Mouse (Mus musculus) embryonic facial prominence, embryonic 12.5 days (tissue): Measurements from ENCODE around the gene Pcnx2. TPM values are rescaled to one million over a fixed set of nuclear protein-coding genes. Genes with fewer than 3 reads are reported as not detected.

Source experiments
- ATAC-seq: fragments of 200-750 bp; cut with Nextera tagmentation; 2 replicates; pipeline ENCODE4 v1.8.0; 2017; ENCODE audit not compliant: insufficient number of reproducible peaks, insufficient read depth, low FRiP score, low TSS enrichment
- H3K27ac ChIP-seq: fragments of 300-500 bp; sonication (generic); 2 replicates; pipeline ENCODE4 v1.5.1; 2016; ENCODE audit warnings: mild to moderate bottlenecking
- H3K27me3 ChIP-seq: fragments of 300-500 bp; sonication (generic); 2 replicates; pipeline ENCODE4 v1.6.1; 2016; ENCODE audit warnings: mild to moderate bottlenecking, moderate library complexity
- H3K36me3 ChIP-seq: fragments of 300-500 bp; sonication (generic); 2 replicates; pipeline ENCODE4 v1.6.1; 2016; ENCODE audit warnings: mild to moderate bottlenecking
- H3K4me1 ChIP-seq: fragments of 300-500 bp; sonication (generic); 2 replicates; pipeline ENCODE4 v1.6.1; 2016
- H3K4me2 ChIP-seq: fragments of 300-500 bp; sonication (generic); replicated peaks from 2 replicates; pipeline ENCODE4 v1.6.1; 2016; ENCODE audit warnings: mild to moderate bottlenecking, moderate library complexity
- H3K4me3 ChIP-seq: fragments of 300-500 bp; sonication (generic); 2 replicates; pipeline ENCODE4 v1.5.1; 2016; ENCODE audit warnings: mild to moderate bottlenecking
- H3K9ac ChIP-seq: fragments of 300-500 bp; sonication (generic); 2 replicates; pipeline ENCODE4 v1.6.1; 2016; ENCODE audit warnings: mild to moderate bottlenecking, moderate library complexity
- H3K9me3 ChIP-seq: fragments of 300-500 bp; sonication (generic); 2 replicates; pipeline ENCODE4 v1.6.1; 2016; ENCODE audit warnings: mild to moderate bottlenecking, moderate library complexity
- WGBS: fragments of 180-500 bp; shearing (Covaris S2); methylation state at CpG from one replicate; pipeline ENCODE4 v1.1.7; 2016; 5-methylcytosine and 5-hydroxymethylcytosine counted together
- polyA plus RNA-seq: library from polyadenylated mRNA; unstranded; fragments of >200 nt; fragmentation: Nextera tagmentation; extraction: Ambion mirVana; gene quantifications from 2 replicates; pipeline ENCODE4 v1.2.1, GENCODE M21; 2016

The Pcnx2 gene
- polyA plus RNA-seq, 1 experiment from 2014 or later = 0.29 TPM

GRCm38 (mm10) chr8:125777478-125778164 lies 120.5 kb downstream of the Pcnx2 start:
- WGBS = 73% methylated on average over 12 of the region's 12 CpGs
- Histone ChIP-seq H3K27ac (no peak overlapping the region), H3K9ac (no peak overlapping the region), H3K9me3 (no peaks in the 10 kb centered on the region), H3K4me2 (no peak overlapping the region), H3K4me1 (0 out of 2 replicates have a peak, but pooled peaks cover 3% of the 10 kb centered on the region), H3K36me3 (no peaks in the 10 kb centered on the region), H3K27me3 (no peaks in the 10 kb centered on the region), H3K4me3 (no peak overlapping the region)
- no peak for ATAC-seq

DNA sequence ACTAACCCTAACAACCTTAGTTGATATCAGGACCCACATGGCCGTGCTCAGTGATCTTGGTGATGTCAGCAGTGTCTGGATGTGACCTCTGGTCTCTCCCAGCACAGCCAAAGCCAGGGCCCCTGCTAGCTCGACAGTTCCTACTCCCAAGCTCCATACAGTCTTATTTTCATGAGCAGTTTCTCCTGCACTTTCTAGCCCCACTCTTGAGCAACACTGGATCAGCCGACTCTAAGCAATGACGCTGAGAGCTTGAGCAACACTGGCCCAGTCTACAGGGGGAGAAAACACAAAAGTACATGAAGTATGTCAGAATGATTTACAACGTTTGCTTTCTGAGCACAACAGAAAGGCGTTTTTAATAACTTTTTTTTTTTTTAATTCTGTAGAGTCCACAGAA lies 121.3 kb downstream of the Pcnx2 start:
- H3K36me3 ChIP-seq = no peaks in the 10 kb centered on the region
- WGBS = 77% methylated on average over 6 of the region's 6 CpGs
- 0 out of 2 replicates have a peak, but pooled peaks cover 3% of the 10 kb centered on the region for H3K4me1 ChIP-seq
- H3K4me2 ChIP-seq = no peak overlapping the region
- H3K9ac ChIP-seq = no peak overlapping the region
- no peak overlapping the region for H3K27ac ChIP-seq
- no peaks in the 10 kb centered on the region for H3K27me3 ChIP-seq
- H3K9me3 ChIP-seq = no peaks in the 10 kb centered on the region
- no peak overlapping the region for H3K4me3 ChIP-seq
- ATAC-seq = no peak

GRCm38 (mm10) chr8:125776314-125776713 lies 121.8 kb downstream of the Pcnx2 start:
- 0 out of 2 replicates have a peak, but pooled peaks cover 3% of the 10 kb centered on the region for H3K4me1 ChIP-seq
- no peak overlapping the region for H3K27ac ChIP-seq
- no peak overlapping the region for H3K4me2 ChIP-seq
- no peaks in the 10 kb centered on the region for H3K27me3 ChIP-seq
- no peaks in the 10 kb centered on the region for H3K9me3 ChIP-seq
- 89% methylated on average over 3 of the region's 3 CpGs for WGBS
- ATAC-seq = no peak
- no peaks in the 10 kb centered on the region for H3K36me3 ChIP-seq
- H3K9ac ChIP-seq = no peak overlapping the region
- no peak overlapping the region for H3K4me3 ChIP-seq

GRCm38 (mm10) chr8:125775031-125775430 lies 123.1 kb downstream of the Pcnx2 start:
- H3K4me1 ChIP-seq = no peaks in the 10 kb centered on the region
- WGBS = 48% methylated on average over 3 of the region's 3 CpGs
- no peak overlapping the region for H3K4me2 ChIP-seq
- no peaks in the 10 kb centered on the region for H3K36me3 ChIP-seq
- H3K4me3 ChIP-seq = no peak overlapping the region
- no peak for ATAC-seq
- no peaks in the 10 kb centered on the region for H3K9me3 ChIP-seq
- no peak overlapping the region for H3K9ac ChIP-seq
- H3K27ac ChIP-seq = no peak overlapping the region
- no peaks in the 10 kb centered on the region for H3K27me3 ChIP-seq

DNA sequence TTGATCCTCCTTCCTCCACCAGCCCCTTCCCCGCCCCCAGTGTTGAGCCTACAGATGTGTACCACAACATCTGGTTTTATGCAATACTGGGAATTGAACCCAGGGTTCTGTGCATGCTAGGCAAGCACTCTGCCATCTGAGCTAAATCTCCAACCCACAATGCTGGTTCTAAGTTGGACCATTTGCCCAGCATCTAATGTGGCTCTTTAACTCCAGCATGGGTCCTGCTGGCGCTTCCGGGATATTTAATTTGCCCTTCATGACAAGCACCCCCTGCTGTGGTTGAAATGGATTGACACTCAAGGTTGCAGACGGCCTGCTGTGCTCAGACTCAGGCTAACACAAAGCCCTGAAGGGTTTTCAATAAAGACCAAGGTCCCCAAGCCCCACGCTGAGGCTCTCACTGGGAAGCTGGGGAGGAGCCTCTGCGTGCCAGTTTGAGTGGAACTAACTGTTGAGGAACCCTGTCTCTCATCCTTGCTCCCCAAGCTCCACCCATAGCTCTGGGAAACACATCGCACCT lies 124.8 kb downstream of the Pcnx2 start:
- no peak overlapping the region for H3K9ac ChIP-seq
- 49% methylated on average over 7 of the region's 7 CpGs for WGBS
- ATAC-seq = no peak
- H3K9me3 ChIP-seq = no peaks in the 10 kb centered on the region
- no peaks in the 10 kb centered on the region for H3K4me1 ChIP-seq
- H3K4me2 ChIP-seq = no peak overlapping the region
- no peaks in the 10 kb centered on the region for H3K36me3 ChIP-seq
- H3K27me3 ChIP-seq = no peaks in the 10 kb centered on the region
- H3K4me3 ChIP-seq = no peak overlapping the region
- no peak overlapping the region for H3K27ac ChIP-seq

- Histone ChIP-seq H3K9me3 (no peaks in the 10 kb centered on the region), H3K9ac (no peak overlapping the region), H3K36me3 (no peaks in the 10 kb centered on the region), H3K27ac (no peak overlapping the region), H3K4me1 (no peaks in the 10 kb centered on the region), H3K4me3 (no peak overlapping the region), H3K4me2 (no peak overlapping the region), H3K27me3 (no peaks in the 10 kb centered on the region)
- 48% methylated on average over 2 of the region's 2 CpGs for WGBS
- no peak for ATAC-seq
These were observed 125.8 kb downstream of the Pcnx2 start for GRCm38 (mm10) chr8:125772300-125772699.

GRCm38 (mm10) chr8:125768079-125768478 lies 130.0 kb downstream of the Pcnx2 start:
- Histone ChIP-seq H3K9ac (no peak overlapping the region), H3K4me2 (no peak overlapping the region), H3K36me3 (no peaks in the 10 kb centered on the region), H3K9me3 (0 out of 2 replicates have a peak, but pooled peaks cover 5% of the 10 kb centered on the region), H3K4me3 (no peak overlapping the region), H3K27me3 (no peaks in the 10 kb centered on the region), H3K4me1 (no peaks in the 10 kb centered on the region), H3K27ac (no peak overlapping the region)
- 85% methylated on average over 10 of the region's 10 CpGs for WGBS
- no peak for ATAC-seq

DNA sequence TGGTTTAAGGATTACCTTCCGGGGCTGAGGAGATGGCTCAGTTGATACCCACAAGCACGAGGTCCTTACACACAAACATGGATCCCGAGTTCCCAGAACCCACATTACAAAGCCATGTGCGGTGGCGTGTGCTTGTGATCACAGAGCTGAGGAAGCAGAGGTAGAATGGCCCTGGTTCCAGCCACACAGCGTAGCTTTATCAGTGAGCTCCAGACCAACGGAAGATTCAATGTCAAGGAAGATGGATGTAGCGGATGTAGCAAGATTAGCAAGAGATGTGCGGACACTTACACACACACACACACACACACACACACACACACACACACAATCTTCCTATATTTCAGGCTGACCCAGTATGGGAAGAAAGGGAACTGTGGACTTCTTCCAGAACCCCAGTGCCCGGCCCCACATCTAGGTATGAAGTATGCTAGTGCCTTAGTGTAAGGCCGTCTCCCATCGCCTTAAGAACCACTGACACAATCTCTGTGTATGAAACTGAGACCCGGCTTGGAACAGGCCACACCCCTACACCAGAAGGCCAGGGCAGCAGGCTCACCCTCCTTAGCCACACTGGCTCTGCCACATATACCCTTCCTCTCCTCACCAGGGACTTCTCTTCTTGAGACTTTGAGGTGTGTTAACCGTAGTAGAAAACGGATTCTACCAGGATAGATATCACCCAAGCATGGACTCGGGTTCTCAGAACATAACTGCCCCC lies 134.9 kb downstream of the Pcnx2 start:
- H3K4me1 ChIP-seq = no peaks in the 10 kb centered on the region
- no peak overlapping the region for H3K4me2 ChIP-seq
- ATAC-seq = no peak
- H3K9ac ChIP-seq = no peak overlapping the region
- no peaks in the 10 kb centered on the region for H3K27me3 ChIP-seq
- H3K9me3 ChIP-seq = 0 out of 2 replicates have a peak, but pooled peaks cover 5% of the 10 kb centered on the region
- WGBS = 88% methylated on average over 16 of the region's 16 CpGs
- no peaks in the 10 kb centered on the region for H3K36me3 ChIP-seq
- H3K4me3 ChIP-seq = no peak overlapping the region
- no peak overlapping the region for H3K27ac ChIP-seq

GRCm38 (mm10) chr8:125759022-125759421 lies 139.1 kb downstream of the Pcnx2 start:
- H3K9me3 ChIP-seq = 0 out of 2 replicates have a peak, but pooled peaks cover 5% of the 10 kb centered on the region
- WGBS = 52% methylated on average over 10 of the region's 10 CpGs
- no peak overlapping the region for H3K9ac ChIP-seq

GRCm38 (mm10) chr8:125757106-125757496 lies 141.0 kb downstream of the Pcnx2 start:
- Histone ChIP-seq H3K4me3 (no peak overlapping the region), H3K27ac (no peak overlapping the region), H3K4me2 (no peak overlapping the region), H3K9me3 (no peaks in the 10 kb centered on the region), H3K36me3 (no peaks in the 10 kb centered on the region), H3K4me1 (peaks cover 11% of the 10 kb centered on the region), H3K9ac (no peak overlapping the region), H3K27me3 (no peaks in the 10 kb centered on the region)
- 56% methylated on average over 1 of the region's 1 CpGs for WGBS
- no peak for ATAC-seq

More at GRCm38 (mm10) chr8:125759022-125759421, 139.1 kb downstream of the Pcnx2 start:
- no peaks in the 10 kb centered on the region for H3K27me3 ChIP-seq
- no peaks in the 10 kb centered on the region for H3K36me3 ChIP-seq
- H3K4me2 ChIP-seq = no peak overlapping the region
- no peak for ATAC-seq
- H3K4me1 ChIP-seq = peaks cover 11% of the 10 kb centered on the region
- H3K27ac ChIP-seq = no peak overlapping the region
- H3K4me3 ChIP-seq = no peak overlapping the region

DNA sequence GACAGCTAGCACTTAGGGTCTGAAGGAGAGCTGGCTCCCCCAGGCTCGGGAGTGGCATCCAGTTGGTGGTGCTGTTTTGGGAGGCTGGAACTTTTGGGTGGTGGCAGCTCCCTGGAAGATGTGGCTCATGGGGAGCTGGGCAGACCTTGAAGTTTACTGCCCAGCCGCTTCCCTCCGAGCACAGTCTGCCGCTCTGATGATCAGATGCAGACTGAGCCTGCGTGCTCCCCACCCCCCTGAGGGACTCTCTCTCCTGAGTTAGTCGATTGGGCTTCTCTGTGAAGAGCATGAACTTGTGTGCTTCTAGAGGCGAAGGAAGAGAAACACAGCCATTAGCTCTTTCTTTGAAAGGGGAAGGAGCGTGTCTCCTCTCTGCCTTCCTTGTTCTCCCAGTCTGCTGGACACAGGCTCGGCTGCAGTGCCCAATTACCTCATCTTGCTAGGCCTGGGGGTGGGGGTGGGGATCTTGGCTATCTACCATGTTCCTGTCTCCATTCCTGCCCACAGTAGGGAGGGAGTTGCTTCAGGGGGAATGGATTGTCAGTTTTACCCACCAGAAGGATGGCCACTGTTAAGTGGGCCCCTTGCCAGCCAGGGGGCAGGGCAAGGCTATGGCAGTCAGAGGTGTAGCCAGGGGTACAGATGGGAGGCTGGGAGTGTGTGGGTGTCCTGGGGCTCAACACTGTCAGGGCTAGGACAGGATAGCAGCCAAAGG lies 141.6 kb downstream of the Pcnx2 start:
- H3K9me3 ChIP-seq = no peaks in the 10 kb centered on the region
- no peak overlapping the region for H3K27ac ChIP-seq
- ATAC-seq = no peak
- H3K4me1 ChIP-seq = peaks cover 11% of the 10 kb centered on the region
- WGBS = 44% methylated on average over 9 of the region's 9 CpGs
- no peak overlapping the region for H3K9ac ChIP-seq
- no peaks in the 10 kb centered on the region for H3K36me3 ChIP-seq
- no peaks in the 10 kb centered on the region for H3K27me3 ChIP-seq
- no peak overlapping the region for H3K4me3 ChIP-seq
- no peak overlapping the region for H3K4me2 ChIP-seq
